Mouse (Mus musculus) stomach, postnatal 0 days (tissue): Measurements from ENCODE around the gene Scgb1c1. TPM values are rescaled to one million over a fixed set of nuclear protein-coding genes. Genes with fewer than 3 reads are reported as not detected.
A peak's percentile ranks its signal among the peaks of the same experiment; 100 is the strongest.

Experiments
- ATAC-seq: fragments of 200-750 bp; cut with Nextera tagmentation; 2 replicates; pipeline ENCODE4 v1.8.0; 2017; ENCODE audit not compliant: low FRiP score, low TSS enrichment
- DNase-seq: peaks from one replicate; pipeline ENCODE4 v3.0.0-alpha.2; 2016; ENCODE audit warnings: low spot score
- H3K27ac ChIP-seq: fragments of 300-500 bp; sonication (generic); replicated peaks from 2 replicates; pipeline ENCODE4 v1.5.1; 2014; ENCODE audit warnings: mild to moderate bottlenecking, control low read depth
- H3K27me3 ChIP-seq: fragments of 300-500 bp; sonication (generic); 2 replicates; pipeline ENCODE4 v1.6.1; 2014; ENCODE audit warnings: low read length; ENCODE audit not compliant: control insufficient read depth, insufficient read depth
- H3K36me3 ChIP-seq: fragments of 300-500 bp; sonication (generic); 2 replicates; pipeline ENCODE4 v1.6.1; 2014; ENCODE audit warnings: low read length, mixed read lengths; ENCODE audit not compliant: control insufficient read depth, insufficient read depth
- H3K4me1 ChIP-seq: fragments of 300-500 bp; sonication (generic); replicated peaks from 2 replicates; pipeline ENCODE4 v1.6.1; 2014; ENCODE audit warnings: antibody characterized with exemption; ENCODE audit not compliant: control insufficient read depth, insufficient read depth
- H3K4me2 ChIP-seq: fragments of 300-500 bp; sonication (generic); replicated peaks from 2 replicates; pipeline ENCODE4 v1.6.1; 2014; ENCODE audit warnings: low read depth, mild to moderate bottlenecking, control low read depth, moderate library complexity
- H3K4me3 ChIP-seq: fragments of 300-500 bp; sonication (generic); 2 replicates; pipeline ENCODE4 v1.5.1; 2014; ENCODE audit warnings: low read depth, low read length, control low read depth
- H3K9ac ChIP-seq: fragments of 300-500 bp; sonication (generic); 2 replicates; pipeline ENCODE4 v1.6.1; 2014; ENCODE audit warnings: mild to moderate bottlenecking, low read length, control low read depth, mixed read lengths
- H3K9me3 ChIP-seq: fragments of 300-500 bp; sonication (generic); 2 replicates; pipeline ENCODE4 v1.6.1; 2016; ENCODE audit warnings: low read length; ENCODE audit not compliant: control insufficient read depth
- CTCF ChIP-seq: IDR thresholded peaks from 2 replicates; pipeline ENCODE4 v1.5.1; 2016; ENCODE audit warnings: antibody characterized with exemption, low read depth, mild to moderate bottlenecking, moderate library complexity
- EP300 ChIP-seq: optimal IDR thresholded peaks from 2 replicates; pipeline ENCODE3; 2016; ENCODE audit warnings: antibody characterized with exemption
- WGBS: fragments of 180-500 bp; shearing (Covaris S2); extraction: QIAGEN DNeasy Blood & Tissue Kit; methylation state at CpG from one replicate; pipeline ENCODE4 v1.1.7; 2014; 5-methylcytosine and 5-hydroxymethylcytosine counted together
- polyA plus RNA-seq: library from polyadenylated mRNA; unstranded; fragments of >200 nt; fragmentation: Nextera tagmentation; extraction: Ambion mirVana; gene quantifications from 2 replicates; pipeline ENCODE4 v1.2.1, GENCODE M21; 2015

Gene Scgb1c1
- polyA plus RNA-seq, result not detected in 2 replicates

DNA sequence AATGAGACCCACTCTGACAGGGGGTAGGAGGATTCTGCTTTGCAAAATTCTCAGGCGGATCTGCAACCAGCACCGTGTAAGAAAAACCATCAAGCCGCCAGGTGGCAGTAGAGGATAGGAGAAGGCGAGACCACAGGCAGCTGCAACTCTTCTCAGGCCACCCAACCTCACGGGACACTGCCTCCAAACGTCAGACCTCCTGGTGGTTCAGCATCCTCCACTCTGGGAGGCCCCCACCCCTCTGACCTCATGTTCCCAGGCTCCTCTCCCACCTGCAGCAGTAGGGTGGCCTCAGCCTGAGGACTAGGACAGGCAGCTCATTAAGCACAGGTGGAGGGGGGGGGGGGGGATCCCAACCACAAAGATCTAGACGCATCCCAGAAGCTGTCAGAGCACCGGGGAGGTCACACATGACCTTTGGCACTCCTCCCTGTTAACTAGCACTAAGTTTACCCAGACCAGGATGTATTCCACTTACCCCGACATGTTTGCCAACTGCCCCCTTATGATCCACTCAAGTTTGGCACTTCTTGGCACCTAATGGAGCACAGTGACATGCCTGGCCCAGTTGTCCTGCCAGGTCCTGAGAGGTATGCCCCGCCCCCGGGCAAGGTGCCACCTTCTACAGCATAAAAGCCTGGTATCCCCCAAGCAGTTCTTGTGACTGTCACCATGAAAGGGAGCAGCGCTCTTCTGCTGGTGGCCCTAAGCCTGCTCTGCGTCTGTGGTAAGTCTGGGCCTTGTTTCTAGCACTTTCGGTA lies at the start of gene Scgb1c1:
TSS of gene Scgb1c1 (plus strand) at position 643 of the 761 bp plus-strand sequence.
- Histone ChIP-seq H3K27me3 (no peaks in the 10 kb centered on the region), H3K4me1 (no peaks in the 10 kb centered on the region), H3K36me3 (no peaks in the 10 kb centered on the region), H3K9me3 (no peaks in the 10 kb centered on the region), H3K4me2 (no peak within 1 kb of the TSS), H3K27ac (no peak within 1 kb of the TSS), H3K9ac (no peak within 1 kb of the TSS), H3K4me3 (no peak within 1 kb of the TSS)
- TF ChIP-seq EP300, result no peak
- peak; percentile 94 for TF ChIP-seq CTCF
- peak; percentile 73 for ATAC-seq
- WGBS, result 30% methylated on average over 14 of the region's 14 CpGs
- peak; percentile 92 for DNase-seq

DNA sequence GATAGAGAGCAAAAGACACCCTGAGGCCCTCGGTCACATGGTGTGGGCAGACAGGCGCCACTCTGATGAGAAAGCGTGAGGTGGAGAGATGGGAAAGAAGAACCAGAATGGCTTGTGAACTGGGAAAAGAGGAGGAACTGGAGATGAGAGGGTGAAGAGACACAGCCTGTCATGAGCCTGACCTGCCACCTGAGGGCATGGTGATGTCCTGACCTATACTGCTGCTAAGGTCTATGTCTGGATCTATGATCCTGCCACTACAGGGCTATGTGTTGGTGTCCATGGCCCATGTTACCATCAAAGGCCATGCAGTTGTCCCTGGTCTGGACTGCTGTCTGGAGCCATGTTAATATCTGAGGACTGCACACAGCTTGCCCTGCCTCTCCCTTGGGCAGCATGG lies 47.7 kb upstream of the Scgb1c1 start:
- Histone ChIP-seq H3K9ac (no peak overlapping the region), H3K4me2 (no peak overlapping the region), H3K27ac (no peak overlapping the region), H3K4me1 (no peaks in the 10 kb centered on the region), H3K27me3 (no peaks in the 10 kb centered on the region), H3K36me3 (no peaks in the 10 kb centered on the region), H3K4me3 (no peak overlapping the region), H3K9me3 (no peaks in the 10 kb centered on the region)
- TF ChIP-seq CTCF (no peak), EP300 (no peak)
- no peak for ATAC-seq
- 88% methylated on average over 3 of the region's 3 CpGs for WGBS
- DNase-seq, result no peak

DNA sequence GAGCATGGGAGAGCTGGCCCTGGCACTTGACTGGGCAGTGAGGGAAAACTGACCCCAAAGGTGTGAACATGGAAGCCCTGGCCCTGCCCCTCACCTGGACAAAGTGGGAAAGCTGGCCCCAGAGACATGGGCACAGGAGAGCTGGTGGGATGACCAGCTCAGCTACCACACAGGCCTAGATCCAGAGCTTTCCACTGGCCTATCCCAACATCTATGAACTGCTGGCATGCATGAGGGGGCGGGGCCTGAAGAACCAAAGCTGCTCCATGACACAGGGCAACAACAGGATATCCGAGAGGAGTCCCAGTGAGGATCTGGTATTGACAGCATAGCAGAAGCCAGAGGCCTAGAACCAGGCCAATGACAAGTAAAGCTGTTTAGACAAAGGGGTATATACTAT lies 47.1 kb upstream of the Scgb1c1 start:
- Histone ChIP-seq H3K27me3 (no peaks in the 10 kb centered on the region), H3K27ac (no peak overlapping the region), H3K4me3 (no peak overlapping the region), H3K9ac (no peak overlapping the region), H3K4me1 (no peaks in the 10 kb centered on the region), H3K36me3 (no peaks in the 10 kb centered on the region), H3K9me3 (no peaks in the 10 kb centered on the region), H3K4me2 (no peak overlapping the region)
- TF ChIP-seq EP300, result no peak
- no peak for TF ChIP-seq CTCF
- no peak for DNase-seq
- WGBS, result 56% methylated on average over 2 of the region's 2 CpGs
- ATAC-seq, result no peak

GRCm38 (mm10) chr7:140802629-140803028 lies 42.7 kb upstream of the Scgb1c1 start:
- H3K4me2 ChIP-seq, result no peak overlapping the region
- H3K4me3 ChIP-seq, result no peak overlapping the region
- H3K27me3 ChIP-seq, result no peaks in the 10 kb centered on the region
- H3K36me3 ChIP-seq, result no peaks in the 10 kb centered on the region
- no peaks in the 10 kb centered on the region for H3K4me1 ChIP-seq
- DNase-seq, result no peak
- WGBS, result 73% methylated on average over 6 of the region's 6 CpGs
- H3K27ac ChIP-seq, result no peak overlapping the region
- ATAC-seq, result no peak
- no peak for TF ChIP-seq EP300
- TF ChIP-seq CTCF, result no peak
- no peaks in the 10 kb centered on the region for H3K9me3 ChIP-seq
- H3K9ac ChIP-seq, result no peak overlapping the region

DNA sequence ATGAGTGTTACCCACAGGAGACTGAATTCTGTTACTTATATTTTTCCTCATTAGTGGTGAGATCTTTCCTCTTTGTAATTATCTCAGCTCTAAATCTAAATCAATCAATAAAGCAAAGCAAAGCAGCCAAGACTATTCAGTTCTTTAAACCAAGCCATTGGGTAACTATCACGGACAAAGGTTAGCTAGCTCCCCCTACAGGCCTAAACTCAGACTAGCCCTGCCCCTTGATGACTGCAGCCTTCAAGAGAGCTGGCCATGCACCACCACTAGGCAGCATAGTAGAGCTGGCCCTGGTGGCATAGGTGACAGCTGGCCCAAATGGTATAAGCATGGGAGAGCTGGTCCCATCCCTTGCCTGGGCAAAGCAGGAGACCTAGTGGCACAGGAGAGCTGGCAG lies 39.6 kb upstream of the Scgb1c1 start:
- Histone ChIP-seq H3K9ac (no peak overlapping the region), H3K4me3 (no peak overlapping the region), H3K27me3 (no peaks in the 10 kb centered on the region), H3K4me1 (no peaks in the 10 kb centered on the region), H3K36me3 (no peaks in the 10 kb centered on the region), H3K27ac (no peak overlapping the region), H3K4me2 (no peak overlapping the region), H3K9me3 (no peaks in the 10 kb centered on the region)
- no peak for TF ChIP-seq EP300
- peak; percentile 76 for TF ChIP-seq CTCF
- no peak; the same call in 1 of the 2 replicates for ATAC-seq
- peak; percentile 41 for DNase-seq
- 6% methylated on average over 1 of the region's 1 CpGs for WGBS

DNA sequence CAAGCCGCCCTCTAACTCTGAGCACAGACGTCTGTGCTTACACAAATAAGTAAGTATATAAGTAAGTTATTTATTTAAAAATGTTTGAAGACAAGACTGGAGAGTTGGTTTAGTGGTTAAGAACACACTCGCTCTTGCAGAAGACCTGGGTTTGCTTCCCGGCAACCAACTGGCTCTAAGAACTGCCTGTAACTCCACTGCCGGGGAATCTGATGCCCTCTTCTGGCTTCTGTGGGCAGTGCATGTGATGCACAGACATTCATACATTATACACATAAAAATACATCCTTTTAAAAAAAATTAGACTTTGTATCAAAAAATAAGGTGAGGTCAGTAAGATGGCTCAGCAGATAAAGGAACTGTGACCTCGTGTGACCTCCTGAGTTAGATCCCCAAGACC lies 34.9 kb upstream of the Scgb1c1 start:
- Histone ChIP-seq H3K36me3 (no peaks in the 10 kb centered on the region), H3K9me3 (no peaks in the 10 kb centered on the region), H3K27ac (no peak overlapping the region), H3K27me3 (no peaks in the 10 kb centered on the region), H3K4me3 (no peak overlapping the region), H3K4me2 (no peak overlapping the region), H3K4me1 (no peaks in the 10 kb centered on the region), H3K9ac (no peak overlapping the region)
- WGBS, result 86% methylated on average over 6 of the region's 6 CpGs
- no peak for ATAC-seq
- no peak for DNase-seq
- TF ChIP-seq EP300 (no peak), CTCF (peak; percentile 44)
